Mouse (Mus musculus) neural tube, embryonic 10.5 days (tissue): ENCODE results near the gene Wnt5a.

Experiments used
- DNase-seq: peaks from one replicate; pipeline ENCODE4 v3.0.0-alpha.2; 2017; ENCODE audit warnings: low spot score; ENCODE audit errors: extremely low spot score

Gene Wnt5a

GRCm38 (mm10) chr14:28508288-28509258, 4.0 kb downstream of the Wnt5a start:
- DNase-seq, result peak; percentile 53

DNA sequence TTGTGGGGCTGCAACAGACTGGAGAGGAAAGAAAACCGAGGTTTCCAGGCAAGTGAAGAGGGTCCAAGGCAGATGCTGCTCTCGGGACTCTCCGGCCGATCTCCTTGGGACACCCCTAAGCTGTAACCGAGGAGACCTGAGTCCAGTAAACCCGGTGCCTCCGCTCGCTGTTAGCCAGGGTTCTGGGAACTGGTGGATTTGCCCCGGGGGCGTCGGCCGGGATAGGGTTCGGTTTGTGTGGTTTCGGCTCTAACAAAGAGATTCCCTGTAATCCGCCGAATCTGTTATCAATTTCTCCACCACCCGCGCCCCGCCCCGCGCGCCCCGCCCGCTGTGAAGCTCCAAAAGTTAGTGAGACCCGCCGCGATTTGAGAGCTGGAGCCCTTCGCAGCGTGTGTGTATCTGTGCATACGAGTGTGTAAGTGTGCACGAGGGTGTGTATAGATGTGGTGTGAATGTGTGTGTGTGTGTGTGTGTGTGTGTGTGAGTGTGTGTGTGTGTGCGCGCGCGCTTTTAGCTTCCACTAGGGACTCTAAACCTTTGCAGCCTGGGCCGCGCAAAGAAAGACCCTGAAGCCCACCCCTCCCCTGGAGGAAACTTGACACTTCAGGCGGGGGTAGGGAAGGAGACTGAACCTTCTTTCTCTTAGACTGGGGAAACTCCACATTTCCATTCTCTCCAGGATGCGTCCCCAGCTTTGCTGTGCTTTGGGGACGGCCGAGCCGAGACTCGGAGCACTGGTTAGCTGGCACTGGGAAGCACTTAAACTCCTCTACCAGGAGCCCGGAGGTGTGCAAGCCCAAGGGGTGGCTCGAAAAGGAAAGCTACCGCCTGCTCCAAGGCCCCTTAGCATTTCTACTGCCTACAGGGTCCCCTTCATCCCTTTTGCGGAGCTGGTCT, 5.1 kb downstream of the Wnt5a start:
- DNase-seq, result peak; percentile 85

GRCm38 (mm10) chr14:28510341-28511028, 5.9 kb downstream of the Wnt5a start:
- peak; percentile 66 for DNase-seq

DNA sequence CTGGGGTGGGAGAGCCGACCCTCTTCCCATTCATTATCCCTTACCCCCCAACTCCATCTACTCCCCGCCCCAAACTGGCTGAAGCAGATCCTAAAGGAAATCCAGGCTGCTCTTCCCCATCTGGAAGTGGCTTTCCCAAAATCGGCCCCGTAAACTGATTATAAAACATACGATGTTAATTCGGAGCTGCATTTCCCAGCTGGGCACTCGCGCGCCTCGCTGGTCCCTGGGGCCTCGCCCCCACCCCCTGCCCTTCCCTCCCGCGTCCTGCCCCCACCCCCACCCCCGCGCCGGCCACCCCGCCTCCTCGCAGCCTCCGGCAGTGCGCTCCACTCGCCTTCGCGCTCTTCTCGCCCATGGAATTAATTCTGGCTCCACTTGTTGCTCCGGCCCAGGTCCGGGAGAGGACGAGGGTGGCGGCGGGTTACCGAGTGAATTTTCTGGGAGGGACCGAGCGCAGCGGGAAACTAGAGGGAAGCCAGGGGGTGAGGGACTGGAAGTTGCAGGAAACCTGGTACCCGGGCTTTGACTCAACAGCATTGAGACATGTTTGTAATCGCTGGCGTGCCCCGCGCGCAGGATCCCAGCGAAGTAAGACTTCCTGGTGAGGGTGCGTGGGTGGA, 6.6 kb downstream of the Wnt5a start:
- DNase-seq, result peak; percentile 69

DNA sequence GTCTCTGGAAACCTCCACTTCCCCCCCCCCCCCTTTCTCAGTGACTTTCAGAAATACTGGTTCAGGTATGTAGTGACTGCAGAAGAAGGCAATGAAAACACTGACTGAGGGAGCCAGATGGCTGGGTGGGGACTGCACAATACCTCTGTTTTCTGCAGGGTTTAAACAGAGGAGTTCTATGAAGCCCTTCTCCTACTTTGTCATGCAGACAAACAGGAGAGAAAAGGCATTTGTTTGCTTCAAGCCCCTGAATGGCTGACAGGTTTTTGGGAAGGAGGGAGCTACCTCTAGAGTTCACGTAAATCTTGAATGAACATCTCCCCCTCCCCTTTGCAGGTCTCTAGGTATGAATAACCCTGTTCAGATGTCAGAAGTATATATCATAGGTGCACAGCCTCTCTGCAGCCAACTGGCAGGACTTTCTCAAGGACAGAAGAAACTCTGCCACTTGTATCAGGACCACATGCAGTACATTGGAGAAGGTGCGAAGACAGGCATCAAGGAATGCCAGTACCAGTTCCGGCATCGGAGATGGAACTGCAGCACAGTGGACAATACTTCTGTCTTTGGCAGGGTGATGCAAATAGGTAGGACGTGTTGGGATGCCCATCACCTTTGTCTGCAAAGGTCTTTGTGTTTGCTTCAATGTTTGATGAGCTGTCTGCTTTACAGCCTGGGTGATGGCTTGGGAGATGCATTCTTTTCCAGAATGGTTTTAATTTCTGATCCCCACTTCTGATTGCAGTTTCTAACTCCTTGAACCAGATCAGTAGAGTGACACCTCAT, 8.4 kb downstream of the Wnt5a start:
- no peak for DNase-seq

DNA sequence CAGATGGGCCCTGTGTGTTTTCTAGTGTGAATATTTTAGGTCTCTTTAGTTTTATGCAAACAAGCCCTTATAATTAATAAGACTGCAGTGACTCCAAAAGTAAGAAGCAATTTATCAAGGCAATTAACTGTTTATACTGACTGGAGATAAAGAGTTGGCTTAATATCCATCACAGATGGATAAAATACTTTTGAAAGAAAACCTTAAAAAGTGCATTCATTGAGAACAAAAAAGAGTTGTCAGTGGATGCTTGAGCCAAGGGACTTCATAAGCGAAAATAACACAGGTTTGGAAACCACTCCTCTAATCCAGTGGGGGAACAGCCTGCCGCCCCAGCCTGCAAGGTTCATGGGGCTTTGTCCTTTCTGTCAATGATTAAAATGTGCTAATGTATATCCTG, 9.6 kb downstream of the Wnt5a start:
- no peak for DNase-seq

- DNase-seq, result no peak
Observed at GRCm38 (mm10) chr14:28515331-28515730, 10.8 kb downstream of the Wnt5a start.

DNA sequence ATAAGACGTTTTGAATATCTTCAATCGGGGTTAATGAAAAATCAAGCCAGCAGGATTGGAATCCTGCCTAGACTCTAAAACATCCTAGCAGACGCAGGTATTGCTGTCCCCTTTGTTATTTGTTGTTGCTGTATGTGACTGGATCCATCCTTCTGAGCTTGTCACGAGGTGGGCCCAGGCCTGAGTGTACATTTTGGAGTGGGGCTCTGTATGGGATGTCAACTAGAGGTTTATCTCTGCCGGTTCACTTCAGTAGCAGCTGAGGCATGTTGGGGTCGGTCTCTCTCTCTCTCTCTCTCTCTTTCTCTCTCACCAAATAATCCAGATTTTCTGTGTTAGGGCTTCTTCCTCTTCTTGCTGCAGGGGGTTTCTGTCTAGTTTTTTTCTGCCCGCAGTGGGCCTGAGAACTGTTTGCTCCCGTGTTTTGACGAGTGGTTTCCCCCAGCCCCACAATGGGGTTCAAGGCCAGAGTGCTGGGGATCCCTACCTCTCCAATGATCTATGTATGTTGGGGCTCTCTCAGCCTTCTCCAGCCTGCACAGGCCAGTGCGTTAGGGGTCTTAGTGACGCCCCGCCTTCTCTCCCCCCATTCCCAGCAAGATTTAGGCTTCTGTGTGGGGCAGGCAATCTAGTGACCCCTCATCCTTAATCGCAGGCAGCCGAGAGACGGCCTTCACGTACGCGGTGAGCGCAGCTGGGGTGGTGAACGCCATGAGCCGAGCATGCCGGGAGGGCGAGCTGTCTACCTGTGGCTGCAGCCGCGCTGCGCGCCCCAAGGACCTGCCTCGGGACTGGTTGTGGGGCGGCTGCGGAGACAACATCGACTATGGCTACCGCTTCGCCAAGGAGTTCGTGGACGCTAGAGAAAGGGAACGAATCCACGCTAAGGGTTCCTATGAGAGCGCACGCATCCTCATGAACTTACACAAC, 13.3 kb downstream of the Wnt5a start:
- DNase-seq, result no peak

DNA sequence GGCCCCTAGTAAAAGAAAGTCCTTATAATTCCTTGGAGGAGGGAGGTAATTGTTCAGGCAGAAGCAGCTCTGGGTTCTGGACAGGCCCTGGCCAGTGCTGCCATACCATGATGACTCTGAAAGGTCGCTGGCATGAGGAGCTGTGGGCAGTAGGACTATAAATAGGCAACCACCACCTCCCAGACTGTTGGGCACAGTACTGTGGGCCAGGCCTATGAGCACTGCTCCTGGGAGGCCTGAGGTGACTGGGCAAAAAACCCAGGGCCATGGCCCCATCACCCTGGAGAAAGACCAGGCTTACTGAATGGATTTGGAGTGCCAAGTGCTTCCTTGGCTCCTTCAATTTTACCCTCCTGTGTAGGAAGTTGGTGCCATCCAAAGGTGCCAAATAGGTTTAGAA, 16.6 kb downstream of the Wnt5a start:
- no peak for DNase-seq

DNA sequence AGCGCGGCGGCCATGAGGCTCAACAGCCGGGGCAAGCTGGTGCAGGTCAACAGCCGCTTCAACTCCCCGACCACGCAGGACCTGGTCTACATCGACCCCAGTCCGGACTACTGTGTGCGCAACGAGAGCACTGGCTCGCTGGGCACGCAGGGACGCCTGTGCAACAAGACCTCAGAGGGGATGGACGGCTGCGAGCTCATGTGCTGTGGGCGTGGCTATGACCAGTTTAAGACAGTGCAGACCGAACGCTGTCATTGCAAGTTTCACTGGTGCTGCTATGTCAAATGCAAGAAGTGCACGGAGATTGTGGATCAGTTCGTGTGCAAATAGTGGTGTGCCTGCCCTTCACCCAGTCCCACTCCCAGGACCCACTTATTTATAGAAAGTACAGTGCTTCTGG, 18.1 kb downstream of the Wnt5a start:
- DNase-seq, result no peak

GRCm38 (mm10) chr14:28525566-28525965, 21.0 kb downstream of the Wnt5a start:
- DNase-seq, result no peak

DNA sequence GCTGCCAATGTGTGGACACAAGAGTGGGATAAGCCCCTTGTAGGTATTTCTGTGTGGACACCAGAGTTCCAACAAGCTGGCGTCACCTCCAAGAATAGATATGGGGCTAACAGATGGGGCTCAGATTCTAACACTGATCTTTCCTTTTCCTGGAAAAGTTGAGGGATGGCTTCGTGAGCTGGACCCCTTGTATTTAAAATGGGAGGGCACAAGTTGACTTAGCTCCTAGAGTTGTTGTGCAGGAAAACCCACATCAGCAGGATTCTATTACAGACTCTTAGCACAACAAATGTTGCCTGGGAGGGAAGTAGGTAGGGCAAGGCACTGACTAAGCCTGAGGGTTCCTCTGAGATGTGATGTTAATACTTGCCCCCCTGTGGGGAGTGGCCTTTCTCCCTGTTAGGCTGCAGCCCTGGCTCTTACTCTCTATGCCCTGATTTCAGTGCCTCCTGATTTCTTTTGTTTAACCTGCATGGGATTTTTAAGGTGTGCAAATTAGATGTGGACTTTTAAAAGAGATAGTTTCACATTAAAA, 23.7 kb downstream of the Wnt5a start:
- DNase-seq, result no peak

- no peak for DNase-seq
Observed at GRCm38 (mm10) chr14:28531531-28531930, 27.0 kb downstream of the Wnt5a start.

GRCm38 (mm10) chr14:28532943-28533342, 28.4 kb downstream of the Wnt5a start:
- no peak for DNase-seq

- DNase-seq, result no peak
Observed at GRCm38 (mm10) chr14:28533876-28534275, 29.3 kb downstream of the Wnt5a start.

DNA sequence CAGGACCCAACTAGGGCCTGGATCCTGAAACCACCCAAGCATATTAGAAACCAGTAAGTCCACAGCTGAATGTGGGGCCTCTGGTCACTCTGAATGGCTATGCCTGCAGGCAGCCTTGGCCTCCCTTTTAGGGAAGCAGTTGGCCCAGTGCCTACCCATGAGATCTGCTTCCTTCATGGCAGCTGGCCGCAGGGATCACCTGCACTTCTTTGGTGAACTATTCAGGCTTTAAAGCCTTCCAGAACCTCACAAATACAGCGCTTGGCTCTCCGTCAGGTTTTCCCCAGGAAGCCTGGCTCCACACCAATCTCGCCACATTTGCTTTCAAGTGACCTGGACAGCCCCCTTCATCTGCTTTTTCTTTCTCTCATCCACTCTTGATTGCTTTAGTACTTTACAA, 31.3 kb downstream of the Wnt5a start:
- DNase-seq, result no peak

- no peak for DNase-seq
Observed at GRCm38 (mm10) chr14:28539577-28539976, 35.0 kb downstream of the Wnt5a start.

- no peak for DNase-seq
Observed at GRCm38 (mm10) chr14:28542117-28542741, 37.7 kb downstream of the Wnt5a start.
